Mouse (Mus musculus) kidney, adult 18-20 months (tissue): Measurements from ENCODE around the gene P4ha1.
"Not testable (repeated sequence)": the region's sequence is repeated elsewhere in the genome, so short reads cannot be mapped to it uniquely, and the experiment has no call there.

Experiments
- DNase-seq: peaks from one replicate; pipeline ENCODE4 v3.0.0; 2021

The P4ha1 gene

DNA sequence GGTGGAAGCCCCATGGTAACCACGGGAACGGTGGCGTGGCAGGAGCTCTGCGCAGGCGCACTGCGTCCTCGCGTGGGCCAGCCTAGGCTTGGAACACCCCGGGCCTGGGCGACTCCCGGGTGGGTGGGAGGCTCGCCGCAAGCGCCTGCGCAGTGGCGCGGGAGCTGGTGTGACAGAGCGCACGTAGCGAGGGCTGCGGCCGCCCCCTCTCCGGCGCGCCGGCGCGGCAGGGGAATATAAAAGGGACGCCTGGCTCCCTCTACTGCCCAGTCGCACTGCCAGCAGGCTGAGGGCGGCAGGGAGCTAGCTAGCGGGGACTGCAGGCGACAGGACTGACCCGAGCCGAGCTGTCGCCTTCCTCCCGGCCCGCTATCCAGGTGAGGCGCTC lies at the start of gene P4ha1:
Gene P4ha1 (plus strand): TSS at position 197 of the 388 bp plus-strand sequence.
- peak; percentile 98 for DNase-seq

DNA sequence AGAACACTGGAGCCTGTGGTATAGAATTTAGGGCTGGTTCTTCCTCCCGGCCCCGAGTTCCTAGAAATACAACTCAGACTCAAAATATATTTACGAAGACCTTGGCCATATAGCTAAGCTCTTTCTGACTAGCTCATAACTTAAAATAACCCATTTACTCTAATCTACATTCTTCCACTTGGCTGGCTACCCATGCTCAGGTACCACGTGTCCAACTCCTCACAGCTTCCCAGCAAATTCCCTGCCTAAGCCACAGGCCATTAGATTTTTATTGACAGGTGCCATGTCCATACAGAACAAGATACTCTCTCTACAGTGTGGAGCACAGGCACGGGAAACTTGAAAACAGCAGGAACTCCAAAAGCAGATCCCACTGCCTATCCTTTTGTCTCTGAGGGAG lies 47.4 kb upstream of the P4ha1 start:
- DNase-seq = no peak

GRCm38 (mm10) chr10:59277116-59277515 lies 46.0 kb upstream of the P4ha1 start:
- DNase-seq = peak; percentile 49

- no peak for DNase-seq
Measured at GRCm38 (mm10) chr10:59277729-59278475, 45.2 kb upstream of the P4ha1 start.

- no peak for DNase-seq
Measured at GRCm38 (mm10) chr10:59283164-59283563, 39.9 kb upstream of the P4ha1 start.

- DNase-seq = no peak
Measured at GRCm38 (mm10) chr10:59283749-59284148, 39.3 kb upstream of the P4ha1 start.

GRCm38 (mm10) chr10:59285530-59285929 lies 37.6 kb upstream of the P4ha1 start:
- peak; percentile 70 for DNase-seq

DNA sequence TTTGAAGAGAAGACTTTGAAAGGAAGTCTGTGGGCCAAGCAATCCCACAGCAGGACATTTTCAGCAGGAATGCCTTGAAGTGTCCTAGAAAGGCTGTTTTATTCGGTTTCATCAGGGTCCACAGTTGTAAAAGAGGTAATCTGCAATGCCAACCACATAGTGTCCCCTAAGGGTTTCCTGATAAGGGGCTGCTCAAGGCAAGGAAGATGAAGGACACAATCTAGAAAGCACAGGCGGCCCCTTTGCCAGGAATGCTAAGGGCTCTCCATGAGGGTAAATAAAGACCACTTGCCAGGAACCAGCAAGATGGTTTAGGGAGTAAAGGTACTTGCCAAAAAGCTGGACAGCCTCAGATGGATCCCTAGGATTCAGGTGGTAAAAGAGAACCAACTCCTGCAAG lies 35.8 kb upstream of the P4ha1 start:
- no peak for DNase-seq

- no peak for DNase-seq
Measured at GRCm38 (mm10) chr10:59287662-59288061, 35.4 kb upstream of the P4ha1 start.

DNA sequence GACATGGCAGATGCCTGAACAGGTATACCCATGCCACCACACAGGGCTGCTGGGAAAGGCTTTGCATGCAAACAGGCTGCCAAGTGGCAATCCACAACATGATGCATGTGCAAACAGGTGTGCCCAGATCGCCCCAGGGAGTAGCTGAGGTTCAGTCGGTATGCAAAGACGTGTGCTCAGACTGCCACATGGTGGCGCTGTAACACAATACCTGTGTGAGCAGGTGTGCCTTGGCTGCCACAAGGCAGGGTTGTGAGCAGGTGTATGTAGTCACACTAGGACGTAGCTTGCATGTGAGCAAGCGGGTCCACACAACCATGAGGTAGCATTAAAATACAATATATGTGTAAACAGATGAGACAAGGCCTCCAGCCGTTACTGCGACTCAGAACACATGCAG lies 34.0 kb upstream of the P4ha1 start:
- no peak for DNase-seq

- no peak for DNase-seq
Measured at GRCm38 (mm10) chr10:59291536-59291935, 31.6 kb upstream of the P4ha1 start.

DNA sequence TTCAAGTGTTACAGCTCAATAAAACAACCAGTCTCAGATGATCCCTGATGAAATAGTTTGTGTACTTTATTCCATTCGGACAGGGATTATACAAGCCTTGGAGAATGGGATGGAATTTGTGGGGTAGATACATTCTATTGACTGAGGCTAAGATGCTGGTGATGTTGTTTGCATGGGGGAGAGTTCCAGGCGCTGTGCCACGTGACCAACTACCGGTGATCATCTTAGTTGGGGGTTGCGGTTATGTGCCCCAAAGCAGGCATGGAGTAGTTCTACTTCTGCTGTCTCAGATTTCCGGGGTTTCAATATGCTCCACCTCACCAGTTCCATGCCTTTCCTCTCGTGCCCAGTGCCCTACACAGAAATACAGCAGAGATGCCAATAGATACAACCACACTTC lies 31.0 kb upstream of the P4ha1 start:
- no peak for DNase-seq

DNA sequence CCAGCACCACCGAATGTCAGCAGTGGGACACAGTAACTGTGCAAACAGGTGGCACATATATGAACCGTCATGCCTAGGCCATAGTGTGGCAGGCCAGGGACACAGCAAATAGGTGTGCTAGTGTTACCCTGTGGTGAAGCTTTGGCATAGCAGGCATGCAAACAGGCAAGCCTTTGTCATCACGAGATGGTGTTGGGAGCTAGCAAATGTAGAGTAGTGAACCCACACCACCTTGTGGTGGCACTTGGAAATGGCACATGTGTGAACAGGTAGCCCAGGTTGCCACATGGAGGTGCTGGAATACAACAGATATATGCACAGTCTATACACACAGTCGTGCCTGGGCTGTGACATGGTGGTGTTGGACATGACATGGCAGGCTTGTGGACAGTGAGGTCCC lies 30.5 kb upstream of the P4ha1 start:
- peak; percentile 88 for DNase-seq

DNA sequence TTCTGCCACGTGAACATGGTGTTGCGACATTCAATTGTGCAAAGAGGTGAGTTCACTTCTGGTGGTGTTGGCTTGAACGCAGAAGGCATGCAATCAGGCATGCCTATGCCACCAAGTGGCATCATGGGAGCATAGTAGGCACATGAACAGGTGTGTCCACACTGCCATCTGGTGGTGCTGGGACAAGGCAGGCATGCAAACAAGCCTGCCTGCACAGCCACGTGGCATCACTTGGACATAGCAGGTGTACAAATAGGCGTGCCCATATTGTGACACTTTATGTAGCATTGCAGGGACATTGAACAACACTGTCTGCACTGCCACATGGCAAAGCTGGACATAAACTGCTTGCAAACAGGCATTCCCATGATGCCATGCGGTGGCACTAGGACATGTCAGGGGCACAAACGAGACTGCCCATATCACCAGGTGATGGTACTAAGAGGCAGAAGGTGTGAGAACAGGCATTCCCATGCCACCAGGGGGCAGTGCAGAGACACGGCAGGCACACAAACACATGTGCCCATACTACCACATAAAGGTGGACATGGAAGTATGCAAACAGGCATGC lies 27.8 kb upstream of the P4ha1 start:
- DNase-seq = peak; percentile 77

- DNase-seq = peak; percentile 80
Measured at GRCm38 (mm10) chr10:59296261-59296660, 26.8 kb upstream of the P4ha1 start.

GRCm38 (mm10) chr10:59302671-59303070 lies 20.4 kb upstream of the P4ha1 start:
- DNase-seq = not testable (repeated sequence)

DNA sequence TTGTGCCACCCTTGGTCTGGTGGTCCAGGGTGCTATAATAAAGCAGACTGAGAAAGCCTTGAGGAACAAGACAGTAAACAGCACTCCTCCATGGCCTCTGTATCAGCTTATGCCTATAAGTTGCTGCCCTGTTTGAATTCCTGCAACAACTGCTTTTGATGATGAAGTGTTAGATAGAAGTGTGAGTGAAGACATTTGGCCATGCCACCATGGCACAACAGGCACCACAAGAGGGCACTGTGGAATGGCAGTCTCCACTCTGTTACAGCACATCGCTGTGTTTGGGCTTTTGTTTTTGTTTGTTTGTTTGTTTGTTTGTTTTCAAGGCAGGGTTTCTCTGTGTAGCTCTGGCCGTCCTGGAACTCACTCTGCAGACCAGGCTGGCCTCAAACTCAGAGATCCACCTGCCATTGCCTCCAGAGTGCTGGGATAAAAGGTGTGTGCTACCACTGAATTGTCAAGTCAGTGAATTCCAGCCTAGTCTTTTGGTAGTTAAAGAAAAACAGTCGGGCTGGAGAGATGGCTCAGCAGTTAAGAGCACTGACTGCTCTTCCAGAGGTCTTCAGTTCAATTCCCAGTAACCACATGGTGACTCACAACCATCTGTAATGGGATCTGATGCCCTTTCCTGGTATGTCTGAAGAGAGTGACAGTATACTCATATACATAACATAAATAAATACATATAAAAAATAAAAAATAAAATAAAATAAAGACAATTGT lies 13.9 kb upstream of the P4ha1 start:
- peak; percentile 70 for DNase-seq

GRCm38 (mm10) chr10:59310124-59310523 lies 13.0 kb upstream of the P4ha1 start:
- DNase-seq = no peak

DNA sequence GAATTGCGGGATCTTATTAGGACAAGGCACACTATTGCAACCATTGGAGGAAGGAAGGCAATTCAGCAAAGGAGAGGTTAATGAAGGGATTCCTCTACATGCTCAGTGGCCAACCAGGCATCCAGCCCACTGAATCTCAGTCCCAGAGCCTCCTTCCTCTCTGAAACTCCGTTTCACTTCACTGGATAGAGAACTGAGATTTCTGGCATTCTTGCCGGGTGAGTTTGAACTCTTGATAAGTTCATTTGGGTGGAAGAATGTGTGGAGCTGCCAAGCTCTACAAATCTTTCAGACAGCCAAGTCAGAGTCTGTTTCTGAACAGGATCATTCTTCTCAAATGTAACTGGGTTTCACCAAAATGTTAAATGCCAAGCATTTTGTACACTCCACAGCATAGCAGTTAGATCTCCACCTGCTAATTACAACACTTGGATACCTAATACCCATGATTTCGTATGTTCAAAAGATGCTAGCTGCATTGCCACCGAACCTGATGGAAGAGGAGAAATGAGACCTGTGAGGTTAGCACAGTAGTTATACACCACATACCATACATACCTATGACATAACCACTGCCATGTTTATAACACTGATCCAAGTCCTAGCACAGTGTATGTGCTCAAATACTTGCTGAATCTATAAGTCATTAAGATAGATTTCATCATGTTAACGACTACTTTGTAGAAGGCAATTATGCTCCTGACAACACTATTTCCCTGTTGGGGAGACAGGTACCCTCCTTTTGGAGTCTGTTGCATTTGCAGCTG lies 12.2 kb upstream of the P4ha1 start:
- peak; percentile 53 for DNase-seq

- DNase-seq = no peak
Measured at GRCm38 (mm10) chr10:59311881-59312280, 11.2 kb upstream of the P4ha1 start.

DNA sequence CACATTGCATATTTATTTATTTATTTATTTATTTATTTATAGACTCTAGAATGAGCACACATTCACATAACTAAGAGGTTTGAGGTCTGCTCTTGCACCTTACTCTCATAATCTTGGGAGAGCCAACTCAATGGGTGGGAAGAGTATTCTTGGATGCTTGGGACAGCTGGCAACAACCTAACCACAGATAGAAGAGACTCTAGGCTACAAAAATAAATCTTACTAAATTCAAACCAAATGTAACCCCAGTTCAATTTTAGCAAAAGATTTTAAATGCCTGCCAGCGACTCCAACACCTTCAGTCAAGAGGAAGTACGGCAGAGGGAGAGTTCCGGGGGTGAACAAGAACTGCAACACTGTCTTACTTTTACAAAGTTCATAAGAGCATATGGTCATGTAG lies 2.0 kb upstream of the P4ha1 start:
- DNase-seq = no peak

DNA sequence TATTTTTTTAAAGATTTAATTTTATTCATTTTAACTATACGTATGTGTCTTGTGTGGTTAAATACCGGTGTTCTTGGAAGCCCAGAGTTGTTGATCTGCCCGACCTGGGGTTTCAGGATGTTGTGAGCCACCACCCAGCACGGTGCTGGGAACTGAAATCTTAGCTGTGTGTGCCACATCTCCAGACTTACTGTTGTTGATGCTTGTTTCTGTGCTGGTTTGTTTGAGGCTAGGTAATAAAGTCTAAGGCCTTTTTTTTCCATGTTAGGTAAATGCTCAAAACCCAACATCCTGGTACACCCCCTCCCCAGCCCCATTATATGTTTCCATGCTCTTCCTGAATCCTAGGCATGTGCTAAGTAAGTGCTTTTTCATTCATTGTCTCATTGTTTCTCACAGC lies 825 bp upstream of the P4ha1 start:
- no peak for DNase-seq

DNA sequence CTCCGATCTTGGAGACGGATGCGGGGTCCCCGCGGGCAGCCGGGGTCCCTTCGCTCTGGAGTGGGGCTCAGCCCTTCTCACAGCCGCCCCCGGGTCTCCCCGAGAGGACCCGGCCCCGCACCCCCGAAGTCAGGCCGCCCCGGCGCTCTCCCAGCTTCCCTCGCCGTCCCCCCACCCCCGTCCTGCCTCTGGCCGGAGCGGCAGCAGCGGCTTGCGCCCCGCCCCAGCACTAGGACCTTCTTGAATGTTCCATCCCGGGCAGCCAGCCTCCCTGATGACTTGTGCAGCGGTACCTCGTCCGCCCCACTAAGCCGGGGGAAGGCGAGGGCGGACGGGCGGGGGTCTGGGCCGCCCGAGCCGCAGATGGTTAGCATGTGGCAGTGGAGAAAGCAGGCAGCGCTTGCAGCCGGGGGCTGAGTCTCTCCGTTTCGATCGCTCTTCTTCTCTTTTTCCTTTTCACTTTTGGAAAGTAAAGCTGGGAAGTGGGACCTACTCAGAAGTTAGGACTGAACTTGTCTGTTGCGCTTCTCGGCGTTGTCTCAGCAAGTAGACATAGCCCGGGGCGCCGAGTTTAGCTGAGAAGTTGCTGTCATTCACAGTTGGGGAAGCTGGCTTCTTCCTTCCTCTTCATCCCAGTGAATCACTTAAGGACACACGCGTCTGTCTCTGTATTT lies 529 bp downstream of the P4ha1 start:
- DNase-seq = peak; percentile 86
